Mouse (Mus musculus): ENCODE results near the gene Igsf1. TPM values are rescaled to one million over a fixed set of nuclear protein-coding genes. Genes with fewer than 3 reads are reported as not detected.

Igsf1 gene
- 3.1 and 3.4 TPM in 2 replicates for polyA plus RNA-seq (2015; fragmentation: Nextera tagmentation; extraction: Ambion mirVana)

DNA sequence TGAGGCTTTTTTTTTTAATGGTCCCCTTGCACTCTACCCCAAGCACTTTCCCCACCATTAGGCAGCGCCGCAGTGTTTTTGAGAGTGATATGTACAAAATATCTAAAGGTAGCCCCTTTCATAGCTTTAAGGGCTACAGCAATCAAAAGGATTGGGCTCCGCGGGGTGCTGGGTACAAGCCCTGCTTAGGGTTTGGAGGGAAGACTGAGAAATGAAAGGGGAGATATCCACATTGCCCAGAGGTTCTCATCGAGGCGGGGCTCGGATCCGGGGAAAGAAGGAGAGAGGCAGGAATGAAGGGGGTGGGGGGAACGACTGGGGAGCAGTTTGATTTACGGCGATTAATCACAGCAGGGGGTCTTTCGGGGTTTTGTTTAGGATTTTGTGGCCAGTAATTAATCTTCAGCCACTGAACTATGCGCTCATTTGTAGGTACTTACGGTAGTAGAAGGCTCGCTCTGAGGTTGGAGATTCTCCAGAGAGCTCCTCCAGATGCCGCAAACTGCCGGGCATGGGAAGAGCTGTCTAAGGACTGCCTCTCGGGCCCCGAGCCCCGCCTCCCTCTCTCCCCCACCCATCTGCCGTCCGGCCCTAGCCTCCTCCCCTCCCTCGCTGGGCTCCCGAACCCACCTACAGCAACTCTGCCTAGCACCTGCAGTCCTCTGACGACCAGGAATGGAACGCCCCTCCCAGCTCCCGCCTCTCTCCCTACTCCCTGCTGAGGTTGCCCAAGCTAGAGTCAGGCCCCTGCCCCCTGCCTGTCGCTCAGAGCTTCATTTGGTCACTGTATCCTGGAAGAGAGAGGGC, at the start of gene Igsf1:
Igsf1 (minus strand) TSS at position 537 of the 807 bp plus-strand sequence.

GRCm38 (mm10) chrX:49734959-49735358, 62.6 kb downstream of the Igsf1 start, which contains the start of gene Olfr1321:
Olfr1321 (minus strand) TSS chrX:49735059.

Other genes starting within 250 kb of the Igsf1 start
- not detected in 2 replicates for gene Olfr1320, start 125.4 kb downstream of the Igsf1 start, polyA plus RNA-seq (2015; fragmentation: Nextera tagmentation; extraction: Ambion mirVana)
- gene Olfr1321, start 62.7 kb downstream of the Igsf1 start, polyA plus RNA-seq (2015; fragmentation: Nextera tagmentation; extraction: Ambion mirVana): not detected in 2 replicates
- not detected in 2 replicates for gene Olfr1322, start 93.7 kb upstream of the Igsf1 start, polyA plus RNA-seq (2015; fragmentation: Nextera tagmentation; extraction: Ambion mirVana)
- gene Olfr1323, start 221.6 kb upstream of the Igsf1 start, polyA plus RNA-seq (2015; fragmentation: Nextera tagmentation; extraction: Ambion mirVana): not detected in 2 replicates